Mouse (Mus musculus) midbrain, embryonic 16.5 days (tissue): ENCODE data around the gene Ntn1. TPM values are rescaled to one million over a fixed set of nuclear protein-coding genes. Genes with fewer than 3 reads are reported as not detected.

ENCODE experiments used
- microRNA-seq: library from miRNA; unstranded; fragments of <30 nt; microRNA quantifications from one replicate; pipeline ENCODE4, GENCODE M21; 2017
- polyA plus RNA-seq: library from polyadenylated mRNA; unstranded; fragments of >200 nt; fragmentation: Nextera tagmentation; extraction: Ambion mirVana; gene quantifications from 2 replicates; pipeline ENCODE4 v1.2.1, GENCODE M21; 2015

Ntn1 gene
- polyA plus RNA-seq, 1 experiment from 2014 or later: 15.8 TPM

Small RNA genes lying within 50 kb of the gene (microRNA-seq; reads per million reads assigned to microRNA genes)
- not detected for gene Mir6406

Other genes with a start within 250 kb of the Ntn1 start
- gene Pik3r5, start 31.3 kb upstream of the Ntn1 start, polyA plus RNA-seq: 0.21 and 0.24 TPM in 2 replicates
- 1.3 and 2.5 TPM in 2 replicates for gene Pik3r6, start 102.2 kb upstream of the Ntn1 start, polyA plus RNA-seq
- 0.09 TPM in 1 of 2 replicates, not detected in the other for gene Mfsd6l, start 155.4 kb upstream of the Ntn1 start, polyA plus RNA-seq
- 0.18 and 0.65 TPM in 2 replicates for gene Ccdc42, start 186.2 kb upstream of the Ntn1 start, polyA plus RNA-seq